Mouse (Mus musculus): Measurements from ENCODE around the gene Gbe1.

The Gbe1 gene

GRCm38 (mm10) chr16:70568341-70569265 lies 254.9 kb downstream of the Gbe1 start:
- DNase-seq (ENCODE audit: low spot score in 2 of 2), result peak in 1 of 2 experiments; percentile 60

GRCm38 (mm10) chr16:70585964-70586363 lies 272.2 kb downstream of the Gbe1 start:
- peak in 1 of 2 experiments; percentile 25 for DNase-seq (ENCODE audit: low spot score in 2 of 2)

DNA sequence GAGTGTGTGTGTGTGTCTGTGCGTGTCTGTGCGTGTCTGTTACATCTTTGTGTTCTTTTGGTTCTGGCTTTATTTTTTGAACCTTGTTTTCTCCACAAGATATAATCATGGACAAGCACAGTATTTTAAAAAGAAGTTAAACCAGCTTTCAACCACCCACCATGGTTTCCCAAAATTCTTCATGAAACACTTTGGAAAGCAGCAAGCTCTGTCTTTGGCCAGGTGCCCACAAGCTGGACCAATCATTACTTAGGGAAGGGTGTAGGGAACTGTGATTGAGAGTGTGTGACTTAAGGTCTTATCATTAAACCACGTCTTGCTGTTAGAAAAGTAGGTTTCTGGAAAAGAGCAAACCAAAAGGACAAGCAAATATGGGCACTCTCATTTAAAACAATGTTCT lies 288.6 kb downstream of the Gbe1 start:
- no peak for DNase-seq (ENCODE audit: low spot score in 2 of 2)

DNA sequence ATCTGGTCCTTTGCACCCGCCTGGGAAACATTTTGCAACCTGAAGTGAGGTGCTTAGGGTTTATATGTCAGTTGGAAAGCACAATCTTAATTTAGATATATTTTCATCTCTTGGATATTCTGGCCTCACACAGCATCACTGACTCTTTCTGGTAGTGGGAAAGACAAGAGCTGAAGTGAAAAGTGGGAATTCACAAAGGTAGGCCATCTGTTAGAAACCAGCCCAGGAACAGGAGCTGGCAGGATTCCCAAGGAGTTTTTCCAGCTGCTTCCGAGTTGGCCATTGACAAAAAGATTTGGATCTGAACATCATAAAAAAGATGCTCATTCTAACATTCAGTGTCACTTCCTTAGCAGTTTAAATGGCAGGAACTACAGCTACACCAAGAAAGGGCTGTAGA lies 294.6 kb downstream of the Gbe1 start:
- DNase-seq (ENCODE audit: low spot score in 2 of 2), result no peak

GRCm38 (mm10) chr16:70617691-70618090 lies 303.9 kb downstream of the Gbe1 start:
- no peak for DNase-seq (ENCODE audit: low spot score in 2 of 2)

GRCm38 (mm10) chr16:70618168-70618567 lies 304.4 kb downstream of the Gbe1 start:
- DNase-seq (ENCODE audit: low spot score in 2 of 2), result no peak

Measured in cerebellum, postnatal 4 days (tissue).